Mouse (Mus musculus): Measurements from ENCODE around the gene Tnfsf18. TPM values are rescaled to one million over a fixed set of nuclear protein-coding genes. Genes with fewer than 3 reads are reported as not detected.

The Tnfsf18 gene
- total and polyA plus RNA-seq, 3 experiments = not detected

DNA sequence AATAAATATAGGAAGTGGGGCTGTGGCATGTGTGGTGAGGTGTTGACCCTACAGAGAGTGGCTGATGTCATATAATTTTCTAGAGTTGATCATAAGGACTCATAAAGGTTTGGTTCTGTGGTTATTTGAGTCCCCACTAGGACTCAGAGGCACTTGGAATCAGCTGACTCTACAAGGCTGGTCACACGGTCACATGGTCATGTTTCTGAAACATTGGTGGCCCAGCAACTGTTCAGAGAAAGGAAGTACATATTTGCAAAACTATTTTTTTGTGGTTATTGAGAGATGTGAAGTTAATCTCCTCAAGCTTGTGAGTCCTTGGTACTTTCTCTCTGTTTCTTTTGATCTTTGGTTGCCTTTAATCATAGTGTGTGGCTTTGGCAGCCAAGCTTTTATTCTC lies 14.6 kb upstream of the Tnfsf18 start:
- no peak for TF ChIP-seq TAL1 (conservative IDR thresholded peaks at IDR 0.05; ENCODE audit: low read depth, low read length)
- no peak for TF ChIP-seq GATA1 (IDR thresholded peaks at IDR 0.05; ENCODE audit: borderline replicate concordance, low read length)
- TF ChIP-seq POLR2AphosphoS5 (IDR thresholded peaks at IDR 0.05; ENCODE audit: insufficient replicate concordance, low read depth, low read length) = no peak
- no peak for TF ChIP-seq GATA2 (IDR thresholded peaks at IDR 0.05; ENCODE audit: borderline replicate concordance, low read depth, low read length)
- TF ChIP-seq CTCF (IDR thresholded peaks at IDR 0.05; ENCODE audit: low read depth, low read length) = no peak
- Histone ChIP-seq H3K36me3 (replicated peaks) (no peaks in the 10 kb centered on the region), H3K4me3 (ENCODE audit: low read depth, low read length) (no peak overlapping the region), H3K4me1 (ENCODE audit: insufficient read depth, low read depth, low read length) (no peaks in the 10 kb centered on the region), H3K27me3 (ENCODE audit: insufficient read depth, low read length) (no peaks in the 10 kb centered on the region), H3K9me3 (replicated peaks) (no peaks in the 10 kb centered on the region)
- ATAC-seq (ENCODE audit: extremely low read depth, insufficient number of reproducible peaks, low FRiP score, poor library complexity, severe bottlenecking) = no peak
- DNase-seq (ENCODE audit: low spot score) = no peak

DNA sequence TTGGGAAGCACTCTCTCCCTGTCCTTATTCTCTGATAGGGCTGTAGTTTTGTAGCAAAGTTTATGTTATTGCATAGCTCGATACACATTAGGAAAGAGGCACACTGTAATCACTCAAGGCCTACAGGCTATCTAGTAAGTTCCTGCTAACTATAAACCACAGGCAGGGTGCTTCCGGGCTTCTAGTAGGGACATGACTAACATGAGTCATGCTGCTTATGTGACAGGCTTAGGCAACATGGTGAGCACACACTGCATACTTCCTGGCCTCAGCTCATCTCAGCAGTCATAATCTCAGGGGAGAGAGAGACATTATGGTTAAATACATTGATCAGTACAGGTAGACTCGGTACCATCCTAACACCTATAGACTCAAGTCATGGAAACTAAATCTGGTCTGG lies 12.2 kb upstream of the Tnfsf18 start:
- DNase-seq (ENCODE audit: low spot score) (no peak), ATAC-seq (ENCODE audit: extremely low read depth, insufficient number of reproducible peaks, low FRiP score, poor library complexity, severe bottlenecking) (no peak)
- TF ChIP-seq POLR2AphosphoS5 (IDR thresholded peaks at IDR 0.05; ENCODE audit: insufficient replicate concordance, low read depth, low read length) (no peak), GATA2 (IDR thresholded peaks at IDR 0.05; ENCODE audit: borderline replicate concordance, low read depth, low read length) (no peak), CTCF (IDR thresholded peaks at IDR 0.05; ENCODE audit: low read depth, low read length) (no peak), TAL1 (conservative IDR thresholded peaks at IDR 0.05; ENCODE audit: low read depth, low read length) (no peak), GATA1 (IDR thresholded peaks at IDR 0.05; ENCODE audit: borderline replicate concordance, low read length) (no peak)

DNA sequence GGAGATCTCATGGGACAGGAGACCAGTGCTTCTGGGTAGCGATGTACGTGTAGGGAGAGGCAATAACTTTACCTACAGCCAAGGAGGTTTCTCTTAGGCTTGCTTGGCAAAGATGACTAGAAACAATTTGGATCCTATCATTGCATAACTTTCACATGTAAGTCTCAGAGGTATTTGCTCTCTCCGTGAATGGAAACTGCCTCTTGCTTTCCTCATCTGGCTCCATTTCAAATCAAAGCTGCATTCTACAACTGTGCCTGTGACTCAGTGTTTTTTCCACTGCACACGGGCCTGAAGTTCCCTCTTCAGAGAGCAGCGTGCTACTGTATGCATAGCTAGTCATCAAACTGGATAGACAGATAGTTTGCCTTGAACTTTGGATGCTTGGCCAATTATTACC lies 7.4 kb upstream of the Tnfsf18 start:
- Histone ChIP-seq H3K27me3 (ENCODE audit: insufficient read depth, low read length) (no peaks in the 10 kb centered on the region; the same call in 1 of the 2 replicates), H3K9me3 (replicated peaks) (no peaks in the 10 kb centered on the region), H3K36me3 (replicated peaks) (no peaks in the 10 kb centered on the region), H3K4me1 (ENCODE audit: insufficient read depth, low read depth, low read length) (no peaks in the 10 kb centered on the region), H3K4me3 (ENCODE audit: low read depth, low read length) (no peak overlapping the region)
- TF ChIP-seq CTCF (IDR thresholded peaks at IDR 0.05; ENCODE audit: low read depth, low read length) (no peak), GATA2 (IDR thresholded peaks at IDR 0.05; ENCODE audit: borderline replicate concordance, low read depth, low read length) (no peak), TAL1 (conservative IDR thresholded peaks at IDR 0.05; ENCODE audit: low read depth, low read length) (no peak), GATA1 (IDR thresholded peaks at IDR 0.05; ENCODE audit: borderline replicate concordance, low read length) (no peak), POLR2AphosphoS5 (IDR thresholded peaks at IDR 0.05; ENCODE audit: insufficient replicate concordance, low read depth, low read length) (no peak)
- no peak for DNase-seq (ENCODE audit: low spot score)
- no peak for ATAC-seq (ENCODE audit: extremely low read depth, insufficient number of reproducible peaks, low FRiP score, poor library complexity, severe bottlenecking)

More for the DNA sequence above, 12.2 kb upstream of the Tnfsf18 start:
- Histone ChIP-seq H3K4me1 (ENCODE audit: insufficient read depth, low read depth, low read length) (no peaks in the 10 kb centered on the region), H3K4me3 (ENCODE audit: low read depth, low read length) (no peak overlapping the region), H3K36me3 (replicated peaks) (no peaks in the 10 kb centered on the region), H3K9me3 (replicated peaks) (no peaks in the 10 kb centered on the region), H3K27me3 (ENCODE audit: insufficient read depth, low read length) (no peaks in the 10 kb centered on the region; the same call in 1 of the 2 replicates)

DNA sequence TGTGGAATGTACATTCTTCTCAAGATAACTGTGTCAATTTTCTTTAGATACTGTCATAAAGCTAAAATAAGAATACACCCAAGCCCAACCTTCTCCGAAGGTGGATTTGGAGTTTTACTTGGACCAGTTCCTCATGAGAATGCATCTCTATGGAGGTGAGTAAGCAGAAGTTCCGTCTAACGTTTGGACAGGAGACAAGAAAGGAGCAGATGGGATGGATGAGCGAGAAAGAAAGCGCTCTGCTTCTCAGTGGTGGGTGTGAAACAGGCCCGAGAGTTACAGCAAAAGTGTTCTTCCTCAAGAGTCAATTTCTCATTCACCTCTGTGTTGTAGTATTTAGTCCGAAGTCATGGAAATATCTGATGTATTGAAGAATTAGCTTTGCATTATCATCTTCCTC lies 2.7 kb upstream of the Tnfsf18 start:
- TF ChIP-seq TAL1 (conservative IDR thresholded peaks at IDR 0.05; ENCODE audit: low read depth, low read length) (no peak), GATA1 (IDR thresholded peaks at IDR 0.05; ENCODE audit: borderline replicate concordance, low read length) (no peak), CTCF (IDR thresholded peaks at IDR 0.05; ENCODE audit: low read depth, low read length) (no peak), GATA2 (IDR thresholded peaks at IDR 0.05; ENCODE audit: borderline replicate concordance, low read depth, low read length) (no peak), POLR2AphosphoS5 (IDR thresholded peaks at IDR 0.05; ENCODE audit: insufficient replicate concordance, low read depth, low read length) (no peak)
- Histone ChIP-seq H3K36me3 (replicated peaks) (no peaks in the 10 kb centered on the region), H3K4me1 (ENCODE audit: insufficient read depth, low read depth, low read length) (no peaks in the 10 kb centered on the region), H3K4me3 (ENCODE audit: low read depth, low read length) (no peak overlapping the region), H3K27me3 (ENCODE audit: insufficient read depth, low read length) (no peaks in the 10 kb centered on the region; the same call in 1 of the 2 replicates), H3K9me3 (replicated peaks) (no peaks in the 10 kb centered on the region)
- DNase-seq (ENCODE audit: low spot score) (no peak), ATAC-seq (ENCODE audit: extremely low read depth, insufficient number of reproducible peaks, low FRiP score, poor library complexity, severe bottlenecking) (no peak)

DNA sequence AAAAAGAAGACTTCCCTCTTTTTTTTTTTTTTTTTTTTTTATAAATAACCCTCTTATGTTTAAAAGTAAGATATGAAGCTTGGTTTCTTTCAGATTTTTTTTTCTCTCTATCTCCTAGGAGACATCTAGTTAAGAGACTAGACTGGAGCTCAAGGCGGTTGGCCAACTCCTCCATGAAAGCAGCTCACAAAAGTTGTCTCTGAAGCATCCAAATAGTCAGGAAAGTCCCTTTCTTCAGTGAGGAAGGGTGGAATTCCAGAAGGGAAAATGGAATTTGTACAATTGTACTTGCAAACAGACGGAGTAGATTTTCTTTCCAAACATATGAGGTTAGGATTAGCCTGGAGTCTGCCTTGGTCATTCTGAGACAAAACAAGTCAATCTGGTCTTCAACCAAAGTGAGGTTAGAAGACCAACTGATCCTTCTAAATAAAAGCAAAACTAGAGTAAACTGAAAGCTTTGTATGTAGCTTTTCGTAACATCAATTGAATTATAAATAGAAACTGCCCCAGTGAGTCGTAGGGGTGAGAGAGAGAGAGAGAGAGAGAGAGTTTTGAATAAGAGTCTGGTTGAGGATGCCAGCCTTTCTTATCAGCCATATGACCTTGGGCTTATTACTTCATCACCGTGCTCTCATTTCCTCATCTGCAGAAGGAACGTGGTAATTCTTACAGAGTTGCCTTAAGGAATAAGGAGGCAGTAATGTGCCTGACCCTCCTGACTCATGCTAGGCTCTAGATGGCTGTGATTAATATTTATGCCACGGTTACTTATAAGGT lies 2.6 kb downstream of the Tnfsf18 start:
- Histone ChIP-seq H3K9me3 (replicated peaks) (no peaks in the 10 kb centered on the region), H3K27me3 (ENCODE audit: insufficient read depth, low read length) (no peaks in the 10 kb centered on the region), H3K4me1 (ENCODE audit: insufficient read depth, low read depth, low read length) (no peaks in the 10 kb centered on the region), H3K4me3 (ENCODE audit: low read depth, low read length) (no peak overlapping the region), H3K36me3 (replicated peaks) (no peaks in the 10 kb centered on the region)
- DNase-seq (ENCODE audit: low spot score) = no peak
- no peak for ATAC-seq (ENCODE audit: extremely low read depth, insufficient number of reproducible peaks, low FRiP score, poor library complexity, severe bottlenecking)
- no peak for TF ChIP-seq TAL1 (conservative IDR thresholded peaks at IDR 0.05; ENCODE audit: low read depth, low read length)
- no peak for TF ChIP-seq GATA2 (IDR thresholded peaks at IDR 0.05; ENCODE audit: borderline replicate concordance, low read depth, low read length)
- no peak for TF ChIP-seq POLR2AphosphoS5 (IDR thresholded peaks at IDR 0.05; ENCODE audit: insufficient replicate concordance, low read depth, low read length)
- no peak for TF ChIP-seq CTCF (IDR thresholded peaks at IDR 0.05; ENCODE audit: low read depth, low read length)
- no peak for TF ChIP-seq GATA1 (IDR thresholded peaks at IDR 0.05; ENCODE audit: borderline replicate concordance, low read length)

DNA sequence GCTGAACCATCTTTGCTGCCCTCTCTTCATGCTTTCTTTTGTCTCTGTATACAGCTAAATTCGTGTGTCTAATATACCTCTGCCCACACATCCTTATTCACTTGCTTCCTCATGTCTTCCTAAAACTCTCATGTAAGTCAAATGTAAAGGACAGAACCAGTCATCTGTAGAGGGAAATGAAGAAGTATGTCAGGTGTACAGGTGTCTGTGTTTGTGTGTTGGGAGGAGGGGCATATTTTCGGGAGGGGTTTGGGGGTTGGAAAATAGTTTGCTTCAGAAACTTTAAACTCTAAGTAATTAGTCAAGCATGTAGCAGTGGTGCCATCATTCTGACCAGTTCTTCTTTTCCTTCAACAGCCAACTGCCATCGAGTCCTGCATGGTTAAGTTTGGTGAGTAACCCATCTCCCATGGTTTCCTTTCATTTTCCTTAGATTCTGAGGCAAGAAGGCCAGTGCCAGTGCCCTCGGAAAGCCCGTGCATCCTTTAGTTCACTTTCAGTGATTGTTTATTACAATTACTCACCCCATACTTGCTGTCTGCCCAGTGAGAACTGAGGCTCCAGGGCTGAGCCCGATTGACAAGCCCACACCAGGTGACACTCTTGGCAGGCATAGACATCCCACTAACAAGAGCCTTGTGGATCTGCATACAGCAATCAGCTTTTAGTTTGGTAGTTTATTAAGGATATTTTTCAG lies 5.8 kb downstream of the Tnfsf18 start:
- H3K9me3 ChIP-seq (replicated peaks) = no peaks in the 10 kb centered on the region
- no peak for TF ChIP-seq GATA2 (IDR thresholded peaks at IDR 0.05; ENCODE audit: borderline replicate concordance, low read depth, low read length)
- no peak for TF ChIP-seq CTCF (IDR thresholded peaks at IDR 0.05; ENCODE audit: low read depth, low read length)
- no peak for TF ChIP-seq GATA1 (IDR thresholded peaks at IDR 0.05; ENCODE audit: borderline replicate concordance, low read length)
- TF ChIP-seq TAL1 (conservative IDR thresholded peaks at IDR 0.05; ENCODE audit: low read depth, low read length) = no peak
- TF ChIP-seq POLR2AphosphoS5 (IDR thresholded peaks at IDR 0.05; ENCODE audit: insufficient replicate concordance, low read depth, low read length) = no peak
- ATAC-seq (ENCODE audit: extremely low read depth, insufficient number of reproducible peaks, low FRiP score, poor library complexity, severe bottlenecking) = no peak
- no peaks in the 10 kb centered on the region for H3K4me1 ChIP-seq (ENCODE audit: insufficient read depth, low read depth, low read length)
- no peak for DNase-seq (ENCODE audit: low spot score)
- H3K4me3 ChIP-seq (ENCODE audit: low read depth, low read length) = no peak overlapping the region
- no peaks in the 10 kb centered on the region for H3K27me3 ChIP-seq (ENCODE audit: insufficient read depth, low read length)
- no peaks in the 10 kb centered on the region for H3K36me3 ChIP-seq (replicated peaks)
